Mouse (Mus musculus) inflammation-experienced regulatory T-cells, adult 6 months (primary cell): ENCODE data around the gene Supt5. TPM values are rescaled to one million over a fixed set of nuclear protein-coding genes. Genes with fewer than 3 reads are reported as not detected.
"Not testable (repeated sequence)": the region's sequence is repeated elsewhere in the genome, so short reads cannot be mapped to it uniquely, and the experiment has no call there.

ENCODE experiments used
- ATAC-seq: one replicate; pipeline ENCODE4 v1.8.0; 2017
- polyA plus RNA-seq, 3 experiments: library from polyadenylated mRNA; unstranded; fragments of 100-300 nt; shearing (Covaris generic); gene quantifications; one replicate each; pipeline ENCODE4 v1.2.1; 2017

Gene Supt5
- 100 to 1,000 TPM in 2 of 3 experiments, 10 to 100 TPM in 1; 95.7 to 122 (median 120) TPM for polyA plus RNA-seq

- ATAC-seq: peak; percentile 99
Observed at GRCm38 (mm10) chr7:28338108-28338998, at the start of gene Supt5. Supt5 (minus strand) TSS chr7:28338746.

DNA sequence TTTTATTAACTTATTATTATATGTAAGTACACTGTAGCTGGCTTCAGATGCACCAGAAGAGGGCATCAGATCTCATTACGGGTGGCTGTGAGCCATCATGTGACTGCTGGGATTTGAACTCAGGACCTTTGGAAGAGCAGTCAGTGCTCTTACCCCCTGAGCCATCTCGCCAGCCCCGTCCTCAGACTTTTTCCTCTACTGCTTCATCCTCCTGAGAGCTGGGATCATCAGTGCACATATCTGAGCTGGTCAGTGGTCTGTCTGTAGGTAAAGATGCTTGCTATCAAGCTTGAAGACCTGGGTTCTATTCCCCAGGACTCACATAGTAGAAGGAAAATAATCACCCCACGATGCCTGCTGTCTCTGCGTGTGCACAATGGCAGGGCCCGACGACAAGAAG is 48.8 kb upstream of the Supt5 start:
- not testable (repeated sequence) for ATAC-seq

- ATAC-seq: not testable (repeated sequence)
Observed at GRCm38 (mm10) chr7:28386877-28387276, 48.3 kb upstream of the Supt5 start.

GRCm38 (mm10) chr7:28386462-28386861 is 47.9 kb upstream of the Supt5 start:
- ATAC-seq: no peak

DNA sequence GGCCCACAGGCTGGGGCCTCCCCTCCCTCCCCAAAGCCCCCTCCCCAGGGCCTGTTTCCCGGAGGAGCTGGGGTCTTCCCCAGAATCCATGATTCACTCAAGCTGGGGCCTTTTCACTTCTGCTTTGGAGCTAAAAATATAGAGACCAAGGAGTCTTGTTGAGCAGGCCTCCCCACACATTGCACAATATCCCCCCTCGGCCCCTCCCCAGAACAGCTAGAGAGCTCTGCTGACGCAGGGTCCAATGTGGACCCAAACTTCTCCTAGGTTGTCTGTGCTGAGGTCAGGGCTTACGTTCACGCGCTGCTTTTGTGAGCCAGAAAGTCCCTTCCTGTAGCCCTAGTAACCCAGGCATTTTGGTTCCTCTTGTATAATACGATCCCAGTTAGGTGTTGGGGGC is 47.5 kb upstream of the Supt5 start:
- ATAC-seq: no peak

GRCm38 (mm10) chr7:28385196-28385595 is 46.6 kb upstream of the Supt5 start:
- no peak for ATAC-seq

GRCm38 (mm10) chr7:28384162-28384561 is 45.6 kb upstream of the Supt5 start:
- ATAC-seq: no peak

DNA sequence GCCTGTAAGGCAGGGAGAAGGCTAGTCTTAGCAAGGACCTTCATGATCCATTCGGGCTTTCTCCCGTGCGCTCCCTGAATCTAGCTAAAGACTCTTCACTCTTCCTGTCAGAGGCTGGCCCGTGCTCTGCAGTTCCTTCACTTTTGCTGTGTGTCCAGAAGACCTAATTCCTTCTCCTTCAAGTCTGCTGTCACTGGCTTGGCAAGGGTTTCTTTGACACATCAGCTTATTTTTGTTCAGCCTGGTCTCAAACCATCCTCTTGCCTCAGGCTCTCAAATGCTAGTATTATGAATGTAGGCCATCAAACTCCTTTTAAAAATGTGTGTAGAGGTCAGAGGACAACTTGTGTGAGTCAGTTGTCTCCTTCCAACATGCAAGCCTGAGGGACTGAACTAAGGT is 45.1 kb upstream of the Supt5 start:
- no peak for ATAC-seq

DNA sequence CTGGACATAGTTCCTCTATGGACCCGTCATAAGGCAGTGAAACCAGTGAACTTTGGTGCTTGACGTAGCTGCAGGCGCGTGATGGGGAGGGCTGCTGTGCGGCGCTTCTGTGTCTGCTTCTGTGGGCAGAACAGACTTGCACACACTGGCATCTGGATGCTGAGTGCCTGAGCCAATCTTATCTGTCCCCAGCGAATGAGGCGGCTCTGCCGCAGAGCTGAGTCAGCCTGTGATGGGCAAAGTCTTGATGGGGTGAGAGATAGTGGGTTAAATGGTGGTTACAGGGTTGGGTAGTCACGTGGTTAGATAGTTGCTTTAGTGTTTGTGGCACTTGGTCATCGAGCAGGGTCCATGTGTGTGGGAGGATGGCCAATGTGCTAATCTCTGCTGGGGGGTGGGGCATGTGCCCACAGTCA is 44.4 kb upstream of the Supt5 start:
- ATAC-seq: peak; percentile 39

DNA sequence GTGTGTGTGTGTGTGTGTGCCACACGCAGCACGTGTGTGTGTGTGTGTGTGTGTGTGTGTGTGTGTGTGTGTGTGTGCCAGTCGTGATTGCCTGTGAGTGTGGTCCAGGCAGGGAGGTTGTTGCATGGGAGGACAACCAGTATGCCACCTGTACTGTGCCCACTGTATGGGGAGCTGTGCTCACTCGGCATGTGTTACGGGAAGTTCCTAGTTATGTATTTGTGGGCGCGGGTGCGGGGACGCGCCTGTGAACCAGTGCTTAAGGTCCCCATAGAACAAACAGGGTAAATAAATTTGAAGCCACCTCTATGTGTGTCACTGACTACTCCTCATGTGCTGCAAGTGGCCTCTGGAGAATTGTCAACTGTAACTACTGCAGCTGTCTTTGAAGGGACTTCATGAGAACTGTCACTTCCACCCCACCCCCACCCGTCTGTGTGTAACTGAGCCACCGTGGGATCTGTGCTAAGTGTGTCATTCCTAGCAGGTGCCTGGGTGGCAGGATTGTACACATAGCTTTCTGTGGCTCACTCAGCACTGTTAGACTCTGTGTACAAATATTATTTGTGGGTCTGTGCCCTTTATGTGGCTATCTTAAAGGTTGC is 43.9 kb upstream of the Supt5 start:
- ATAC-seq: peak; percentile 8

- ATAC-seq: peak; percentile 25
Observed at GRCm38 (mm10) chr7:28381938-28382337, 43.4 kb upstream of the Supt5 start.

DNA sequence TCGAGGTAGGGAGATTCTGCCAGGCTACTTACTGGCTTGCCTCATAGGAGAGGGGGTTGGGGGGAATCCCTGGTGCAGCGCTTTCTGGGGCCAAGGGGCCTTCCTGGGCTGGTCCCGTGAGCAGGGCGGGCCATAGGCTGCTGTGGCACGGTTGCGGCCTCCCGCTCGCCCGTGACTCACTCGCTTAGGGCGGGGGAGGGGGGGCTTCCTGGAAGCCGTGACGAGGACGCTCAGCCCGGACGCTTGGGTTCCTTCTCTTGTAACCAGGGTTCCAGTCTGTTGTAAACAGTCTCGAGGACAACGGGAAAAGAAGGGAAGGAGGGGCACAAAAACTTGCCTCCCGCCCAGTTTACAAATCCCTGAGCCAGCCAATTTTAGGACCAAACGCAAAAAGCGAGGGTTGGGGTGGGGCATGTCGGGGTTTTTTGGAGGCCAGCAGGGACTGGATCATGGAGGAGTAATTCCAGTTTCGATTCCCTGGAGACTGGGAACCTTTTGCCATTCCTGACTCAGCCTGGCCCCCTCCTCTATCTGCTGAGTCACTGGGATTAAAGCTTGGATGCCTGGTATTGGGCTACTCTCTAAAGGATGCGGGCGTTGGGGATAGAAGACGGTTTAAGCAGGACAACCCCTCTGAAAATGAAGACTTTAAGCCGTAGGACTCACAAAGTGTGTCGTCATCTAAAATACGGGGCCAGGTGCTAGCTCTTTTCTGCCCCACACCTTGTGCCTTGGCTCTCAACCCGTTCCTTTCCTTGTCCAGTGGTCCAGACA is 42.7 kb upstream of the Supt5 start:
- peak; percentile 51 for ATAC-seq

DNA sequence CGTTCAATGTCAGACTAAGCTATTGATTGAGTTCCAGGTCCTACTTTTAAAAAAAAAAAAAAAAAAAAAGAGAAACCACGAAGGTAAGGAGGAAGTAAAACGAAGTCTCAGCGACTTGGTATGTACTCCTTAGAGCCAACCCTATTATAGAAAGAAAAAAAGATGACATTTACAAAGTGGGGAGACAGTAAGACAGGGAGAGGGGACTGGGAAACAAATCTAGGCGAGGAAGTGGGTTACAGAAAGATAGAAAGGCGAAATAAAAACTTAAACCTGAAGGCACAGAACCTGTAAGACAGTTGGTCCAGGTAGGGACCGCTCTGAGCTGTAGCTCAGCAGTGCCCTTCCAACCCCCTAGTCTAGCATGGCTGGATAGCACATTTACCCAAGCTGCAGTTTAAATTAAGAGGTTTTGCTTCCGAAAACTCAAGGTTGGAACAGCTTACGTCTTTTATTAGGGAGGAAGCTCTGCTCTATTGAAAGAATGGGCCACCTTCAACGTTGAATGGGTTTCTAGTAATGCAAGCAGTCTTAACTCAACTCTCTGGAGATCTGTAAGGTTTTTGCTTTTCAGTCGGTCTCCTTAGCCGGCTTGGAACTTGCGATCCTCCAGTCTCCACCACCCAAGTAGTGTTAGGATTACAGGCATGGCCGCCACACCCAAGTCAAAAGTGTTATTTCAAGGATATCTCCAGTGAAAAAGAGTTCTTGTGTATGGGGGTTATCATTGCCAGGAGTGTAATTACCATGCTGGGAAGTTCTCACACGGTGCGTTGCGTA is 41.9 kb upstream of the Supt5 start, which contains the start of gene Zfp36:
Gene Zfp36 (minus strand): TSS at position 17 of the 780 bp plus-strand sequence.
- no peak for ATAC-seq

DNA sequence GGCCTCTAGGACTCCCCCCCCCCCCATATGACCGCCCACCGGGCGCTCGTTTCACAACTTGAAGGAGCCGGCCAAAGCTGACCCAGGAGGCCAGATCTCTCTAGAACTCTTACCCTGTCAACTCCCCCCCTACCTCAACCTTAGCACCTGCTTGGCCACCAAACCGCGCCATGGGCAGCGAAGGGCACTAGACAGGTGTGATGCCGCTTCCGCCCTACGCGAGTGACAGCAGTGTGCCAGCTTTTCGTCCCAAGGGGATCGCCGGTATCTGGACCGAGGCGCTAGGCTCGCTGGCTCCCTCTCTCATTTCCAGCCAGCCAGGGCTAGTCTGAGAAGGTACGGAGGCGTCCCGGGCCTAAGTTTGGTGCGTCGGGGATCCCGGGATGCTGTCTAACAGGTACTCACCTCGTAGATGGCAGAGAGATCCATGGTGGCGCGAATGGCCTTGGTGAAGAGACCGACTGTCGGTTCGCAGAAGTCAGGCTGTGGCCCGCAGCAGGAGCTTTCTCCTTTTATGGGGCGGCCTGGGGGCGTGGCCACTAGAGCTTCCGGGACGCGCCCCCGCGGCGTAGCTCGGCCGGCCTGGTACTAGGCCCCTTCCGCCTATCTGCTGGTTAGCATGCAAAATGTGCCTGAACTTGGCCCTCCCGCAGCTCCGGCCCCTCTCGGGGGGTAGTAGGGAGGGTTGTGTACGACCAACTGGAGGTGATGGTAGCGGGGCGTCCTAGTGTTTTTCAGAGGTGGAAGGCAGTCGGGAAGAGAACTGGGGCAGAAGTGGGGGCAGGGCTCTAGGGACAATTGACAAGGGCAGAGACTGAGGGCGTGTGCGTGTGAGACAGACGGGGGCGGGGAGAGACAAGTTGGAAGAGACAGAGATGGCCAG is 40.5 kb upstream of the Supt5 start:
- peak; percentile 31 for ATAC-seq

DNA sequence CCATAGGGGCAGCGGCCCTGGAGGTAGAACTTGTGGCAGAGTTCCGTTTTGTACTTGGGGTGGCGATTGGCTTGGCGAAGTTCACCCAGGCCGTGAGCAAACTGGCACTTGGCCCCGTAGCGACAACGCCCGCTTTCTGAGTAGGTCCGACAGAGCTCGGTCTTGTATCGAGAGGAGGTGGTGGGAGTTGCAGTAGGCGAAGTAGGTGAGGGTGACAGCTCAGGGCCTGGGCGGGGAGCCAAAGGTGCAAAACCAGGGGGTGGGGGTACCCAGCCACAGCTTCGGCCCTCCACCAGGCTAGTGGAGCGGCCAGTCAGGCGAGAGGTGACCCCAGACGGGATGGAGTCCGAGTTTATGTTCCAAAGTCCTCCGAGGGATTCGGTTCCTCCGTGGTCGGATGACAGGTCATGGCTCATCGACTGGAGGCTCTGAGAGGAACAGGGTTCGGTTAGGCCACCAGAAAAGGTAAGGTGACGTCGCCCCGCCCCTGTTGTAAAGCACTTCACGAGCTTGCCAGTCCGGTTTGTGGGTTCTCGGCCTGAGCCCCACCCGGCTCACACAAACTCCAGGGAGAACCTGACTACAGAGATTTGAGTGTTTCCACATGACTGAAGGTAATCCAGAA is 39.6 kb upstream of the Supt5 start:
- ATAC-seq: no peak

DNA sequence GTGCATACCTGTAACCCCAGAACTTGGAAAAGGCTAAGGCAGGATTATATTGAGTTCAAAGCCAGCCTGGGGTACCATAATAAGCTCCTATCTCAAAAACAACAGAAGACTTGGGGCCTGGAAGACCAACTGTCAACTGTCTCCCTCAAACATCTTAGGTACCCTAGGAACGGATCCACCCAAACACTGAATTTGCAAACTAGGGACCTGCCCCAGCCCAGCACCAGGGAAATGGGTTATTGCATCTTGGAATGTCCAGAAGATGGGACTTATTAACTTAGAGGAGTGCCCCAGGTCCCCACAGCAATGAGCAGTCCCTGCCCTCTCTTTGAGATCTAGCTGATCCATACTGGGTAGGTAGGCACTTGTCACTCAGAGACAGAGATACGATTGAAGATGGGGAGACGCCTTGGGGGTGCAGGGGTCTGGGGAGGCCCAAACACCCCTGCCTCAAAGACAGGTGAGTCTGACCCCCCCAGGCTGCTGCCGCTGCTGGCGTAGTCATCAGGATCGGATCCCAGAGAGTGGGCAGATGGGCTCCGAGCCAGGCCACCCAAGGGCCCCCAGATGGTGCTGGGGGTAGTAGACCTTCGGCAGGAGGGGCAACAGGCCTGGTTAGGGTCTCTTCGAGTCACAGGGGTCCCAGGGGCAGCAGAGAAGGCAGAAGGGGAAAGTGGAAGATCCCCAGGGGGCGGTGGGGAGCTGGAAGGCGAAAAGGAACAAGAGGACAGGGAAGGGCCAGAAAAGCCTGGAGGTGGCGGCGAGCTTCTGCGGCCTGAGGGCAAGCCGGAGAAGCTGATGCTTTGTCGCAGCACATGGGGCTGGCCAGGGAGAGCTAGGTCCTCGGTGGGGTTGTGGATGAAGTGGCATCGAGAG is 38.9 kb upstream of the Supt5 start:
- no peak for ATAC-seq

GRCm38 (mm10) chr7:28376011-28376771 is 37.6 kb upstream of the Supt5 start:
- ATAC-seq: no peak

DNA sequence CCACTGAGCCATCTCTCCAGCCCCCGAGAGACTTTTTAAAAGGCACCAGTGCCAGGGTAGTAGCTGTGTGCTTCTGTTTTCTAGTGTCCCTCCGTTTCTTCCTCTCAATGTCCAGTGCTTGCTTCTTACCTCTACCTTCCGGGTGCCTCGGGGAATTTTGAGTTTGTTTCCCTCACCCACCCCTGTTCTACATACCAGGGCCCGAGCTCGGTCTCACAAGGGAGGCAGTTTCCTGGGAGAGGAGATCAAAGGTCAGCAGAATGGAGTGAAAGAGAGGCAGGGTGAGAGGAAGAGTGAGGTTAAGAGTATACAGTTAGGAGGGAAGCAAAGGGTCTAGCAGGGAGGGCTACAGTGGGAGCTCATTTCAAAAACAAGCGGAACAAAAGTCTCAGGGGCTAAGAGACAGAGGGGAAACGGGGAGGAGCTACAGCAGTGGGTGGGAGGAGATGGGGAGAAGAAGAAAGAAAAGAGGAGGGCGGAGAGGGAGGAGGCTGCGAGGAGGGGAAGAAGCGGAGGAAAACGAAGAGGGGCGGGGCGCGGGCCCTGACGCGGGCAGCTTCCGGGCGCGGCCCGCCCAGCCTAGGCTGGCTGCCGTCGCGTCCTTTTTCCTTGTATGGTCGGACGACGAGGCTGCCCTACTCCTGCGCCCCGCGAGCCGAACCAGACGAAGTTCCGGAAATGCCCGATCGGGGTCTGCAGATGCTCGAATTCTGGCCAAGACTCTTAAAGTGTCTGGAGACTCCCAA is 36.8 kb upstream of the Supt5 start:
- ATAC-seq: peak; percentile 45
